Mouse (Mus musculus) megakaryocyte-erythroid progenitor cell, adult 5 weeks (primary cell): ENCODE results near the gene Kcnab3. TPM values are rescaled to one million over a fixed set of nuclear protein-coding genes. Genes with fewer than 3 reads are reported as not detected.

Experiments
- polyA plus RNA-seq: library from polyadenylated mRNA; stranded (reverse); fragments of >175 nt; gene quantifications from 2 replicates; pipeline ENCODE4 v1.2.3, GENCODE M21; 2012

Kcnab3 gene
- polyA plus RNA-seq = 0.16 and 0.42 TPM in 2 replicates

GRCm38 (mm10) chr11:69325628-69326407 lies at the start of gene Kcnab3:
TSS of gene Kcnab3 (plus strand) at chr11:69326258.

GRCm38 (mm10) chr11:69323667-69324111 lies 2.4 kb upstream of the Kcnab3 start, which contains the start of the genes Cntrob and Trappc1:
TSS of gene Cntrob (minus strand) at chr11:69323775.
TSS of gene Trappc1 (plus strand) at chr11:69323980.

DNA sequence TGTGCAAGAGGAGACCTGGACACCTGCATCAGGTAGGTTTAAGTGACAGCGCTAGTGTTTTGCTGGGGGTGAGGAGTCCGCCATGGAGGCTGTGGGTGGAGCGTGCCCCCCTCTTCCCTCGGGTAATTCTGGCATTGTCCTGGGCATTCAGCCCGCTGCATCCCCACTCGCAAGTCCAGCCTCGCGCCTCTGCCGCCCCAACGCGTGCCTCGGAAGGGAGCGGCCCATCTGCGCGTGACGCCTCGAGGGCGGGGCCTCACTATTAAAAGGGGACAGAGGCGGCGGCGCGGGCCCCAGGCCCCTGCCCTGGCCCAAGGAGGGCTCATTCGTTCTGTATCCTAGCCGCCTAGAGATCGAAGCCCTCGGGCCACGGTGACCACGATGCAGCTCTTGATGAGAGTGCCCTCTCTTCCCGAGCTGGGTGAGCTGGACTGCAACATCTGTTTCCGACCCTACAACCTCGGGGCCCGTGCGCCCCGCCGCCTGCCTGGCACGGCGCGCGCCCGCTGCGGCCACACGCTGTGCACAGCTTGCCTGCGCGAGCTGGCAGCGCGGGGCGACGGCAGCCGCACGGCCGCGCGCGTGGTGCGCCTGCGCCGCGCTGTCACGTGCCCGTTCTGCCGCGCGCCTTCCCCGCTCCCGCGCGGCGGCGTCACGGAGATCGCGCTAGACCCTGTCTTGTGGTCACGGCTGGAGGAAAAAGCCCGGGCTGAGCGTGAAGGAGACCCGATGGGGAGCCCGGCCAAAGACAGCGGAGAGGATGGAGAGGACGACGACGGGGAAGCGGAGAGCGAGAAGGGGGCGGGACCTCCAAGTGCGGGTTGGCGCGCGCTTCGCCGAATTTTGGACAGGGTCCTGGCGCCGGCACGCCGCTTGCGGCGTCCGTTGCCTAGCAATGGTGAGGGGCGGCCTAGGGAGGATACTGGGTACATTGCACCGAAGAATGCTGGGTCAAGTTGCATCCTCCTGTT lies 14.4 kb downstream of the Kcnab3 start, which contains the start of gene Rnf227:
TSS of gene Rnf227 (plus strand) at position 301 of the 971 bp plus-strand sequence.

GRCm38 (mm10) chr11:69369215-69369989 lies 43.3 kb downstream of the Kcnab3 start, which contains the start of gene Chd3:
TSS of gene Chd3 (minus strand) at chr11:69369406.

Other genes starting within 250 kb of the Kcnab3 start
- 65.9 and 86.0 TPM in 2 replicates for gene Vamp2, start 237.8 kb upstream of the Kcnab3 start, polyA plus RNA-seq
- 120 and 156 TPM in 2 replicates for gene Per1, start 231.0 kb upstream of the Kcnab3 start, polyA plus RNA-seq
- gene Hes7, start 205.9 kb upstream of the Kcnab3 start, polyA plus RNA-seq = 2.9 and 3.1 TPM in 2 replicates
- 0.22 and 0.39 TPM in 2 replicates for gene 9130213A22Rik, start 203.7 kb upstream of the Kcnab3 start, polyA plus RNA-seq
- not detected in 2 replicates for gene Aloxe3, start 200.4 kb upstream of the Kcnab3 start, polyA plus RNA-seq
- gene Alox12b, start 169.3 kb upstream of the Kcnab3 start, polyA plus RNA-seq = not detected in 2 replicates
- 0.02 and 0.43 TPM in 2 replicates for gene Alox8, start 128.4 kb upstream of the Kcnab3 start, polyA plus RNA-seq
- 0.01 TPM in 1 of 2 replicates, not detected in the other for gene Gucy2e, start 89.2 kb upstream of the Kcnab3 start, polyA plus RNA-seq
- 22.6 and 44.8 TPM in 2 replicates for gene Cntrob, start 2.5 kb upstream of the Kcnab3 start, polyA plus RNA-seq
- gene Trappc1, start 2.3 kb upstream of the Kcnab3 start, polyA plus RNA-seq = 5.1 and 6.6 TPM in 2 replicates
- 3.1 and 7.6 TPM in 2 replicates for gene Rnf227, start 14.2 kb downstream of the Kcnab3 start, polyA plus RNA-seq
- 147 and 202 TPM in 2 replicates for gene Chd3, start 43.1 kb downstream of the Kcnab3 start, polyA plus RNA-seq
- 114 and 133 TPM in 2 replicates for gene Naa38, start 69.2 kb downstream of the Kcnab3 start, polyA plus RNA-seq
- gene Cyb5d1, start 69.4 kb downstream of the Kcnab3 start, polyA plus RNA-seq = 8.7 and 8.8 TPM in 2 replicates
- 1.6 and 2.5 TPM in 2 replicates for gene Tmem88, start 72.0 kb downstream of the Kcnab3 start, polyA plus RNA-seq
- gene Kdm6b, start 87.4 kb downstream of the Kcnab3 start, polyA plus RNA-seq = 242 and 341 TPM in 2 replicates
- 0.03 TPM in 1 of 2 replicates, not detected in the other for gene Dnah2, start 222.9 kb downstream of the Kcnab3 start, polyA plus RNA-seq
- gene Efnb3, start 233.9 kb downstream of the Kcnab3 start, polyA plus RNA-seq = 0.69 and 1.4 TPM in 2 replicates